Mouse (Mus musculus): Measurements from ENCODE around the gene Ddt.
A peak's percentile ranks its signal among the peaks of the same experiment; 100 is the strongest.

Gene Ddt

DNA sequence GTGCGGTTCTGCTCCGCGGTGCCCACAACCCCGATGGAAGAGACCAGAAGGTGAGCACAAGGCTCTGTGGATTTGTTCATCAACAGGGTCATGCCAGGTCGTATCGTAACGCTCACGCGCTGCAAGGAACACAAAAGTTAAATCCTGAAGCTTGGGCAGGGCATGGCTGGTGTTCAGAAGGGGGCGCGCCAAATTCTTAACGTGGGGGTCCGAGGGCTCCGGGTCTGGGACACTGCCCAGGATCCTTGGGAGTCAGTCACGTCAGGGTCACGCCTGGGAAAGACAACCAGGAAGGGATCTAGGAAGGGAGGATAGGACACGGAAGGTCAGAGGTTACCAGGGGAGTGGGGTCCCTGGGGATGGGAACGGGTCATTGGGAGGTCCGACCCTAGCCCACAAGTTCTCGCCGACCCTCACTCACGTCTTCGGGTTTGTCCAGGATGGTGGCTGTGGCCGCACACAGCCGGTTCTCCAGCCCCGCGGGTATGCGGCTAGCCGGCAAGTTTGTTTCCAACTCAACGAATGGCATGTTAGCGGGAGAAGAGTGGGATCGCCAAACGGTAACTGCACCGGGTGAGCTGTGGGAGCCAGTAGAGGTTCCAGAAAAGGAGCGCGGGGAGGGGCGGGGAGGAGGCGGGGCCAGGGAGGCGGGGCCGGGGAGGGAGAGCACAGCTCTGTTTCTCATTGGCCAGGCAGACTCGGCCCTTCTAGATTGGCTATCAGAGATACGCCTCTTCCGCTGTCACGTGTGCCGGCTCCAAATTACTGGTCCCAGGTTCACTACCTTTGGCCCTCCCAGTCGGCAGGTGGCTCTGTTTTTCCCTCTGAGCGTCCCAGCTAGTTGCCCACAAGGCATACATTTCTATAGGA, at the start of gene Ddt:
Gene Ddt, minus strand, starts transcription at position 620 of the 870 bp plus-strand sequence.
- peak; percentile 89 for DNase-seq (ENCODE audit: low read depth, low spot score)

DNA sequence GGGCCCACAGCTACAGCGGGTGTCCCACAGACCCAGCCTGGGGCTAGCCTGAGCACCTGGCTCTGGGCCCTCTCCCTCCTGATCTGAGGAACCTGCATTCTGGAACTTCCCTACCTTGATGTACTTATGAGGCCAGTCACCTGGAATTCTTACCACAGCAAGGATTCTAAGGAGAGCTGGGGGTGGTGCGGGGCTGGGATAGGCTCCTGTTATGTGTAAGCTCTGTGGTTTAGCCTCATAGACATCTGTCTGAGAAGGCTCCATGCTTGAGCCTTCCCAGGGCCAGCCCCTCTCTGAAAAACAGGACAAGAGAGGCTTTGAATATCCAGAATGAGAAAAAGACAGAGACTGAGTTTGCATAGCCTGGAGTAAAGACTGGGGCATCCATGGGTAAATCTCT, 49.2 kb upstream of the Ddt start, which contains the start of gene Gstt4:
Gene Gstt4, minus strand, starts transcription at position 101 of the 400 bp plus-strand sequence.
- no peak for DNase-seq (ENCODE audit: low read depth, low spot score)

DNA sequence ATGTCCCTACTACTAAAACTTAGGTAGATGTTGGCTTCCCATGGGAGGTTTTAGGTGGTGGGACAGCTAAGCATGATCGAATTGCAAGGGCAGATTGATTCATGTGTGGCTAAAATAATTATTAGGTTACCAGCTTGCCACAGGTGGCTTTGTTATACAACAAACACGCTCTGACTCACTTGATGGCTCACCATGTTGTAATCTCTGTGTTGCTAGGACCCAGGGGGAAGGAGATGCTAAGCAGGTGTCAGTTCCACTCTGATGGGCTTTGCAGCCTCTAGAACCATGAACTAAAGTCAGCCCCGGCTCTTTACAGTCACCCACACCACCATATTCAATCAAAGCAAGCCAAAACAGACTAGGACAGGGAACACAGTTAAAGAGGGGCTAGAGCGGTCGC, 46.7 kb upstream of the Ddt start:
- DNase-seq (ENCODE audit: low read depth, low spot score): no peak

DNA sequence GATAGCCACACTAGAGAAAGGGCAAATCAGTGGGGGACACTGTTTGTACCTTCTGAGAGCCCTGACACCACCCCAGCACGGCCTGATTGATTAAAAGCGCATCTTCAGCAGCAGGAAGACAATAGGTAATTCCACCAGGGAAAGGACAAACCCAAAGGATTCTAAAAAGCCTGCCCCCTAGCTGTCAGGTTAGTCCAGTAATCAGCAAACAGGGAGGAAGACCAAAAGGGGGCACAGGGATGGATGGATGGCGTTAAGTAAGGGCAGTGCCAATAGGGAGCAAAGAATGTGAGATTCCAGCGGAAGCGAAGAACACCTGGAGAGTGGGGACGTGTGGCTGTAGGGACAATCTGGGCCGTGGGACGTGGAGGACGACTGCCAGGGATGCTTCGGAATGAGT, 45.4 kb upstream of the Ddt start:
- no peak for DNase-seq (ENCODE audit: low read depth, low spot score)

DNA sequence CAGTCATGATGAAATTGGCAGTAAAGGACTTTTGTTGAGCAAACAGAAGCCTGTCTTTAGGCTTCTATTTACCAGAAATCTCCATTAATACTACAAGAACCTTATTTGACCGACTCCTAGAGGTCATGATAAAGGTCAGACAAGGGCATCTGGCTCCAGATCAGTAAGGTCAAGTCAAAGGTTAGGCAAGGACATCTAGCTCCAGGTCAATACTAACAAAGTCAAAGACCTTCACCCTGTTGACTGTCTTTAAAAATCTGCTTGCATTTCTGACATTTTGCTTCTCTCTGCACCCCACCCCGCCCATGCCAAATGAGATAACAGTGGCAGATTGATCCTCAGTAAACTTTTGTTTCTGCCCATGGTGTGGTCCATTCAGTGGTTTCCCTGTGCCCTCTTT, 31.0 kb upstream of the Ddt start:
- DNase-seq (ENCODE audit: low read depth, low spot score): no peak

DNA sequence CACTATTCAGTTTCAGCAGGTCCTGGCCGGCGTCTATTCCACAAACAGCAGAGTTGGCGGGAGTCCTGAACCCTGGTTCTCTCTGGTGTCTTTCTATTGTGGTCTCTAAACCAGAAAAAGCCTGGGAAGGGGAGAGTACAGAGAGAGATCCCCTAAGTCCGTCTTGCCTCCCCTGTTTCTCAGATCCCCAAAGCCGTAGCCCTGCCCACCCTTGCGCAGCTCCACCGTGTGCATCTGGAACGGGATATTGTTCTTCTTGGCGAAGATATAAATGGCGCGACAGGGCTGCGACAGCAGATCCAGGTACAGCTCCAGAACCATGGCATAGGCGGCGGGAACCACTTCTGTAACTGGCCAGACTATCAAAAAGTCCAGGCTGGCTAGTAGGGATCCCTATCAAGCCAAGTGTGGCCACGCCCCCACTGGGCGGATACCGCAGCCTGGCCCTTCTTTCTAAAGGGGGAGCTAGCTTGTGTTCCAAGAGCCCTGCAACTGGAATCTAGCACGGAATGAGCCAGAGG, 25.0 kb upstream of the Ddt start, which contains the start of gene Gstt1:
Gene Gstt1, minus strand, starts transcription at position 409 of the 521 bp plus-strand sequence.
- peak; percentile 35 for DNase-seq (ENCODE audit: low read depth, low spot score)

DNA sequence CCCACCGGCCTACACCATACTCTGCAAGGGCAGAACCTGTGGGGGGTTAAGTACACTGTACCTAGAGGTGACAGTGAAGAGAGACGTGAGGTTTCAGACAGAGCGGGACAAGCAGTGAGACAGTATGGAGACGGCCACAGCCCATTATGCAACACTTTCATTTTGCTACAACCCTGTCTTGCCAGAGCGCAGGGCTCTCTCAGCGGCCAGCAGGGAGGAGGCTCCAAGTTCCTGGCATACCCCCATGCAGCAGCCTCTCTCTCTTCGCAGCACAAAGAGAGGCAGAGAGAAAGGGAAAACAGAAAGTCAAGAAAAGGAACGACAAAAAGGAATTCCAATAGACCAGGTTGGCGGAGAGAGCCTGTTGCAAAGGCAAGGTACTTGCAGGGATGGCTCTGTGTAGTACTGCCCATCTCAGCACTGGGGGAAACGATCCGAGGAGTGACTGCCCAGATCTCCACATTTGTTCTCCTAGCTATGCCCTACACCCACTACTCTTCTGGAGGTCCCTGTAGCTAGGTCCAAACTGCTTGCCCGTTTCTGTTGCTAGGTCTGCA, 24.5 kb upstream of the Ddt start:
- DNase-seq (ENCODE audit: low read depth, low spot score): peak; percentile 23

DNA sequence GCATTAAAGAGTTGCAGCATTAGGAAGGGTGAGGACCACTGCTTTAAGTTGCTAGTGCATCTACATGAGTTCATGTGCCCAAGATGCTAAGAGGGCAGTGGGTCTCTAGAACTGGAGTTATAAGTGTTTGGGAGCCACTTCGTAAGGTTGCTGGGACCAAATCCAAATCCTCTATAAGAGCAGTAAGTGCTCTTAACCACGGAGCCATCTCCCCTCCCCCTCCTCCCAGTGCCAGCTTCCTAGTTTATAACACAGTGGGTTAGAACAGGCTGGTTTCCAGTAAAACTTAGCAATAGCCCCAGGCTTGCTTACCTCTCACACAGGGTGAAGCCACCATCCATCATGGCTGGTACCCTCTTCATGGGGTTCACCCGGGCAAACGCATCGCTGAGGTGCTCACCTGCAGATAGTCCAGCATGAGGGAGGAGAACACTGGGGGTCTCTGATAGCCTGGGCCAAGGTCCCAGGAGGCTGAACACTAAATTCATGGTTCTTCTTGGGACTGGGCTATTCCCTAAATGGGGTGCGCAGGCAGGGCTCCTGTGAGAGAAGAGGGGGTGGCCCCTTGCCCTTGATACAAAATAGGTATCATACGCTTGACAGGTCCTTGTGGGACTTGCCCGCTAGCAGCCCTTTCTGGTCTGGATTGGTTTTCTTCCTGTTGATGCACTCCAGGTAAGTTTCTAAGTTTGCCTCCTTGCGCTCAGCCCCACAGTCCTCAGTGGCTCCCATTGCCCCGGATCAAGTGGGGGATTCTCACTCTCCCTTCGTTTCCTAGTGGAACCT, 23.7 kb upstream of the Ddt start:
- DNase-seq (ENCODE audit: low read depth, low spot score): no peak

DNA sequence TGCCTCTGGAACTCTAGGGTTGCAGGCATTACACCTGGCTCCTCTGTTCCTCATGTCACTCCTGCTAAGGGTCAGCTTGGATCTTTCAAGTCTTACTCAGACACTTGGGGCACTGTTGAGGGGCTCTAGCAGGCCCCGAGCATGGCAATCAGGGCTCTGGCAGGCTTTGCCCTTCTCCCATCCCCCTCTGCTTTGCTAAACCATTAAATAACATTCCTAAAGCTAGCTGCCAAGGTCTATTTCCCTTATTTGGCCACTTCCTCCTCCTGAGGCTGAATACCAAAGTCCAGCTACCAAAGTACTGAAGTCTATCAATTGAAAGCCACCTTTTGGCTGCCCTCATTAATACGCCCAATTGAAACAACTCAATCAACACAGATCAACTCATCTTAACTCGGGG, 21.7 kb upstream of the Ddt start:
- DNase-seq (ENCODE audit: low read depth, low spot score): peak; percentile 8

DNA sequence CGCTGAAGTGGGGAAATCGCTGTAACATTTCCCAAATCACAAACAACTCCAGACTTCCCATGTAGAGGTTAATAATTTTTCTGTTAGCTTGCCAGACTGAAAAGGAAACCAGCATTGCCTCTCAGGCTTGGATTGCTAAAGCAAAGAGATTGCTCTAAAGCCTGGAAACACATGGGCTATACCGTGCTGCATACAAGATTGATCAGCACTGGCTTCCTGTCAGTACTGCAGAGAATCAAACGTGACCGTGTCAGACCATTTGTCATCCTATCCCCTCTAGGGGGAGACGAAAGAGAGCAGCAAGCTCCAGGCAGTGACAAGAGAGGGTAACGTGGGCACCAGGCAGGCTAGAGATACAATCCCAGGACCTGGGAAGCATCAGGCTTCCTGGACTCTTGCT, 17.6 kb upstream of the Ddt start:
- peak; percentile 36 for DNase-seq (ENCODE audit: low read depth, low spot score)

DNA sequence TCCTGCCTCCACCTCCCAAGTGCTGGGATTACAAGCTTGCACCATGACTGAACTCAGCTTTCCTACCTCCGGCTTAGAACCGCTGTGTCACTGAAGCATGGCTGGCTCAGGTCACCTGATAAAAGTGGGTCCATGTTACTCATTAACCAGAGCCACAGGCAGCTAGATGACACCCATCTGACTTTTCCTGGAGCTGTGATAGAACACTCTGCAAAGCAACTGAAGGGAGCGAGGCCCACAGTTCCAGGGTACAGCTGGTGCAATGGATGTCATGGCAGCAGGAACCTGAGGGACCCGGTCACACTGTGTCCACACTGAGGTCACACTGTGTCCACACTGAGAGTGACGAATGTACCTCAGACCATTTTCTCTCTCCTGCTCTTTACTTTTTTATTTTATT, 16.6 kb upstream of the Ddt start:
- DNase-seq (ENCODE audit: low read depth, low spot score): no peak

DNA sequence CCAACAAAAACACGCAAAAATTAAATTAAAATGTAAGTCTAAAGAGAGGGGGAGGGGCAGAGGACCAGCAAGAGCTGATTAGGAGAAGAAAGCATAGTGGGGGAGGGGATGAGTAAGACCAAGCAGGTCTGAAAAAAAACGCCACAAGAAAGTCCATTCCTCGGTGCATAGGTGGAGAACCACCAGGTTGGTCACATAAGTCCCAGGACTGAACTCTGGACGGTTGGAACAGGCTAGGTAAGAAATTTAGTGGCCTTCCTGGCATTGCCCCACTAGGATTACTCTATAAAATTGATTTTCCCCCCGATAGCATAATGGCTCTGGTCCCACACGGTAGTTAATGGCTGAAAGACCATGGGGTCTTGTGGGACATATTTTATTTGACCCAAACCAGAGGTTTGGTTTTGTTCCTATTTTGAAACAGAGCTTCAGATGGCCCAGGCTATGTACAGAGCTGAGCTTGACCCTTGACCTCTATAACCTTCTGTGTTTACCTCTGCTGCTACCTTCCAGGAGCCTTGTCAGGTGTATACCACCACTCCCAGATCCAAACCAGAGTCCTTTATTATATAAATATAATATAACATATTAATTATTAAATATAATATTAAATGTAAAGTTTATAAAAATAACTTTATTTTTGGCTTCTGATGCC, 16.0 kb upstream of the Ddt start:
- DNase-seq (ENCODE audit: low read depth, low spot score): no peak

DNA sequence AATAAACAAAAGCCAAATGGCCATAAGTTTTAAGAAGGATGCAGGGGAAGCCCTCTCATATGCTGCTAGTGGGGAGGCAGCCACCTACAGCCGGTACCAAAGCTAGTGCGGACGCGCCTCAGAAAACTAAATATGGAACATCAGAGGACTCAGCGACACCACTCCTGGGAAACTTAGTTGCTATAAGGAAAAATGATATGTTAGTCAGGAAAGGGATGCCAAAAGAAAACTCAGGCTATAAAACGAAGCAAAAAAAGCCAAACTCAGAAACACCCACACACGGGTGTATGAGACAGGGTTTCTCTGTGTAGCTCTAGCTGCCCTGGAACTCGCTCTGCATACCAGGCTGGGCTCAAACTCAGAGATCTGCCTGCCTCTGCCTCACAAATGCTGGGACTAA, 15.1 kb upstream of the Ddt start:
- no peak for DNase-seq (ENCODE audit: low read depth, low spot score)

DNA sequence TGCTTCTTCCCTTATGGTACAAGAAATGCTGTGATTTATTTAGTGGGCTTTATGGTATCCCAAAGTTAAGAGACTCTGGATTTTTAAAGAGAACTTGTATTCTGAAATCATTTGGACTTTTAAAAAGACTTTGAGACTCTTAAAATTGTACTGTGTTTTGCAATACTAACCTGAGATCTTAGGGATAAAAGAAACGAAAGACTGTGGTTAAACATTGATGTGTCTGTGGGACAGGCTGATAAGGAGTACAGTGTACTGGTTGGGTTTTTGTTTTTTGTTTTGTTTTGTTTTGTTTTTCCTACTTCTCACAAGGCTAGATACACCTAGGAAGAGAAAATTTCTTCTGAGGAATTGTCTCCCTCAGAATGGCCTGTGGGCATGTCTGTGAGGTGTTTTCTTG, 12.2 kb upstream of the Ddt start:
- no peak for DNase-seq (ENCODE audit: low read depth, low spot score)

DNA sequence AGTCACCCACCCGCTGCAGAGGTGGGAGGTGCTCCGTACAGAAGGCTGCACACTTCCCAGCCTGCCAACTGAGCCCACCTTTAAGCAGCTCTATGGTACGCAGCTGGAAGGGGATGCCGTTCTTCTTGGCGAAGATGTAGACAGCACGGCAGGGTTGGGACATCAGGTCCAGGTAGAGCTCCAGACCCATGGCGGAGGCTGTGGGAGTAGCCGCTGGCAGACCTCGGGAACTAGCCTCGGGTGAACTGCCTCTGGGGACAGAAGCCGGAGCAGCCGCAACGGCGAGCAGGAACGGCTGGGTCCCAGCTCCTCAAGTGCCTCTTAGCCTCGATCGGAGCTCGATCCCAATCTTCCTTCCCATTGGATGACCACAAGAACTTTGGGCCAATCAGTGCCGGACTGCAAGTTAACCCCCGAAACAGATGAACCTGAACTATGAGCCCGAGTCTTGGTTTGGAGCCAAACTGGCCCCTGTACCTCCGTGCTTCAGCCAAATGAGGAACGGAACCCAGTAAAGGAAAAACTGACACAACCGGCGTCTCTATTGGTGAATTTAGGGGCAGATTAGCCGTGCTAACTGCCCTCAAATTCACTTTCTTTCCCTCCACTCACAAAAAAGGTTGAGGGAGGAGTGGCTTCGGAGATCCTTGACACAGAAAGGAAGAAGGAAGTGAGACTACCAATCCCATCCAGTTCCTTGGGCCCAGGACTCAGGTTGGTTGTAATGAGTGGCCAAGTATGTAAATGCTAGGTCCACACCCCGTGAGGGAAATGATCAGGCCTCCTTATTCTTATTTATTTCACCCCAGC, 7.8 kb upstream of the Ddt start, which contains the start of the genes Gm20441 and Gstt3:
Gene Gm20441, minus strand, starts transcription at position 186 of the 810 bp plus-strand sequence.
Gene Gstt3, minus strand, starts transcription at position 646 of the 810 bp plus-strand sequence.
- peak; percentile 73 for DNase-seq (ENCODE audit: low read depth, low spot score)

DNA sequence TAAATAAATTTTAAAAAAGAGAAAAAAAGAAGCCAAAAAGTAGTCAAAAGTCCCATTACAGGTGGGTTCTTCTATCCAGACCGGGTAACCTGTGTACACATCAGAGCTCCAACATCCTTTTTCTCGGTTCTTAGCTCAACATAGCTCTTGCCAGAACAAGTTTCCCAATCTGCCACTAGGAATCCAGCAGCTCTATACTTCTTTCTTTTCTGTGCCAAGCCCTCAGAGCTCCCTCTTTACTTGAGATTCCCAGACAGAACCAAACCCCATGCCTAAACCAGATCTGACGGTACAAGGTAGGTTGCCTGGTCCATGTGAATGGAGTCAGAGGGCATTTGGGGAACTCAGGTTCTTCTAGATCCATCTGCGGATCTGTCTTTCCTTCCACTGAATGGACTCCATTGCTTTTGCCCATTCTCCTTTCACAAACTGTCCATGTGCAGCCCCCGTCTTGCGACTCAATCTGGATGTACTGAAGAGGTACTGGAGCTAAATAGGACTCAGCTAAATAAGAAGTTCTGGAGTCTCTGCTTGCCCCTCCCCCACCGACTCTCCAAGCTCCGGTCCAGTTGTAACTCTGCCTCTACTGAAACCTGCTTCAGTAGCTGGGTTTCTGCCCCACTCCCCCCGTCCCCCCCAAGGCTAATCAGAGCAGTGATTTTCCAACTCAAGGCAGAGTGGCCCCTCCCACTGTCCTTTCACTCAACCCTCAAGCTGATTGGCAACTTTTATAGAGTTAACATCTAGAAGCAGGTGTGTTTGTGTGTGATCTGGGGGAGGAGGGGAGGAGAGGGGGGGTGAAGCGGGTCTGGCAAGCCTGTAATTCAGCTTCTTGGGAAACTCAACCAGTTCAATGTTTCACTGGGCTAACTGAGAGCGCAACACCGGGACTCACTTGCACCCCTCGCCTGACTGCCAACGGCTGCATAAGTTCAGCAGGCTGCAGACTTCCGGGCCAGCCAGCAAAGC, 6.3 kb upstream of the Ddt start:
- DNase-seq (ENCODE audit: low read depth, low spot score): no peak

DNA sequence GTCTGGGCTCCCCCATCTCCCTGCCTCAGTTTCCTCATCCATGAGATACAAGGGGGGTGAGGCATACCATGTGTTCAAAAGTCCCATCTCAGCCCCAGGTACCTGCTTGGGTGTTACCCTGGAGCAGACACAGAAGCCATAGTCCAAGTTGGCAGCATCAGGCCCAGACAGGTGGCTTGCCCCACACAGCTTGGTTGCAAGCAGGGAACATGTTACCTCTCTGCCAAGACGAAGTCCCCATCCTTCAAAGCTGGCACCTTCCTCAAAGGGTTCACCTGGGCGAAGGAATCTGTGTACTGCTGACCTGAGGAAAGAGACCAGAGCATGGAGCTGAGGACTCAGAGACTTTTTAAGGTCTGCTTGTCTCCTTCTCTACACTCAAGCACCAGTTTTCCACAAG, 4.7 kb upstream of the Ddt start:
- no peak for DNase-seq (ENCODE audit: low read depth, low spot score)

DNA sequence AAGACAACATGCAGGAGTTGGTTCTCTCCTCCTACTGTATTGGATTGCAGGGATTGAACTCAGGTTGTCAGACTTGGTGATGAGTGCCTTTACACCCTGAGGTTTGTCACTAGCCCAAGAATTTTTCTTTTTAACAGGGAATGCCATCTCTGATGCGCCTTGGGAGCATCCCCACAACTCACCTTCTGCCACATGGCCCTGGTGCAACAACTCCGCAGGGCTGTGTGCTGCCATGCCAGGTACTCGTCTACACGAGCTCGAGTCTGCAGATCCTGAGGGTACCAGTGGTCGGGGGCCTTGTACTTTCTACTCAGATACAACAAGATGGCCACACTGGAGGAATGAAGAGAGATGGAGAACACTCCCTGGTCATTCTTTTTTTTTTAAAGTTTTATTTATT, 3.3 kb upstream of the Ddt start:
- DNase-seq (ENCODE audit: low read depth, low spot score): no peak

DNA sequence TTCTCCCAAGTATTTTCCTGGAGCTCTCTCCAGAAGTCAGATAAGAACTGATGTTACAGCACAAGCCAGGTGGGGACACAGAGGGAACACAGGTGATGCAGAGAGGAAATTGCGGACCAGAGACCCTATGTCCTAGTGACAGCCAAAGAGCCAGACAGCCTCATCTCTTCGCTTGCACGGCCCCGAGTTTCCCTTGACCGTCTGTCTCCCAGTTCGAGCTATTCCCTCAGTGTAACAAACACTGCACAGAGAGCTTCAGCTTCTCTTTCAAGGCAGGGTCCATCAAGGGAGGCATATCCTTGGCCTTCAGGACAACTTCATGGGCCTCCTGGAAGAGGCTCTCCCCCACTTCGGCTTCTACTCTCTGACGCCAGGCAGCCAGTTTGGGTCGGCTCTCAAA, 1.4 kb upstream of the Ddt start:
- DNase-seq (ENCODE audit: low read depth, low spot score): no peak
